Mouse (Mus musculus): ENCODE measurements around the gene Gm21882.
"Not testable (repeated sequence)": the region's sequence is repeated elsewhere in the genome, so short reads cannot be mapped to it uniquely, and the experiment has no call there.

Gene Gm21882

GRCm38 (mm10) chrY:40381423-40381822 is at the start of gene Gm21882:
TSS of gene Gm21882 (minus strand) at chrY:40381523.
- in situ Hi-C loops (cut with MboI, MseI), result not testable (repeated sequence)

Data from regulatory T cell (primary cell).